Mouse (Mus musculus) E14TG2a.4 (cell line): ENCODE measurements at regions not wholly inside any gene's neighbourhood (a gene's known extent, or its start where the extent isn't known, plus 50 kb on each side); places are given as distances from the start of the nearest gene placed in this dataset.

Source experiments
- CTCF ChIP-seq: conservative IDR thresholded peaks from 2 replicates; pipeline ENCODE4 v1.5.1; 2014; ENCODE audit warnings: low read length
- NANOG ChIP-seq: IDR thresholded peaks from 2 replicates; pipeline ENCODE4 v1.6.1; 2014; ENCODE audit warnings: borderline replicate concordance, low read length, mixed read lengths

DNA sequence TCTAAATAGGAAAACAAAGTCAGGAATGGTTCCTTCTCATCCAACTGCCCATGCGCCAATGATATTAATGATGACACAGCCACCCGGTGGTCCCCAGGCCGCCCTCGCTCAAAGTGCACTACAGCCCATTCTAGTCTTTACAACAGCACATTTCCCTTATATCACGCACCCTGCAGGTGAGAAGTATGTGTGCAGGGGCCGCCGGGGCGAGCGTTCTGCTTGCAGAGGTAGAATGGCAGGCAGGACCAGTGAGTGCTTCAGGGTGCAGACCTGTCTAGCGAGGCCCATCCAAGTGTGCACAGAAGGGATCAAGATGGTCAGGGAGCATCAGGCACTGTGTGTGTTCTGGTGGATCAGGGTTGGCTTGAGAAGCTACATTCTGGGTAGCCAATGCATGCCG, 99.6 kb upstream of the Crisp1 start:
- 0 out of 2 replicates have a peak, but pooled peaks have one; percentile 8 for TF ChIP-seq CTCF
- TF ChIP-seq NANOG = no peak
